Mouse (Mus musculus): ENCODE data around the gene Xxylt1.
A peak's percentile ranks its signal among the peaks of the same experiment; 100 is the strongest.

Xxylt1 gene

GRCm38 (mm10) chr16:30964891-30965290 is 116.3 kb downstream of the Xxylt1 start:
- ATAC-seq (ENCODE audit: insufficient number of reproducible peaks, low FRiP score, low TSS enrichment) = no peak

GRCm38 (mm10) chr16:30964411-30964810 is 116.8 kb downstream of the Xxylt1 start:
- no peak for ATAC-seq (ENCODE audit: insufficient number of reproducible peaks, low FRiP score, low TSS enrichment)

- ATAC-seq (ENCODE audit: insufficient number of reproducible peaks, low FRiP score, low TSS enrichment) = peak; percentile 21; the same call in 1 of the 2 replicates
These were observed 118.7 kb downstream of the Xxylt1 start for GRCm38 (mm10) chr16:30962515-30962914.

DNA sequence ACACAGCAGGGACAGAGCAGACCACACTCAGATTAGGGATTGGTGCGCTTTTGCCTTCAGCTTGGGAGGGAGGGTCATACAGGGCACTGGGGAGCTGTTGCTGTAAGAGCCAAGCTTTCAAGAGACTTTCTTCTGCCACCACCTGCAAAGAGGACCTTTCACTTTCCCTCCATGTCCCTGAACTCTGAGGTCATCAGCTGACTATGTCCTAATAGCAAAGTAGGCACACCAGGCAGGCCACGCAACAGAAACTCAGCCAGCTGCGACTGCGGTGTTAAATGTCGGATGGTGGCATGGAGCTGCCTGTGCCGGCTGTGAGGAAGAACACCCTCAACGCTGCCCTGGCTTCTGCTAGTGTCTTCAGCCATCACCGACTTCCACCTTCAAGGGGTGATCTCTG is 120.1 kb downstream of the Xxylt1 start:
- no peak for ATAC-seq (ENCODE audit: insufficient number of reproducible peaks, low FRiP score, low TSS enrichment)

GRCm38 (mm10) chr16:30960266-30960665 is 121.0 kb downstream of the Xxylt1 start:
- no peak for ATAC-seq (ENCODE audit: insufficient number of reproducible peaks, low FRiP score, low TSS enrichment)

- ATAC-seq (ENCODE audit: insufficient number of reproducible peaks, low FRiP score, low TSS enrichment) = no peak
These were observed 121.5 kb downstream of the Xxylt1 start for GRCm38 (mm10) chr16:30959692-30960091.

GRCm38 (mm10) chr16:30956141-30956540 is 125.1 kb downstream of the Xxylt1 start:
- ATAC-seq (ENCODE audit: insufficient number of reproducible peaks, low FRiP score, low TSS enrichment) = no peak

DNA sequence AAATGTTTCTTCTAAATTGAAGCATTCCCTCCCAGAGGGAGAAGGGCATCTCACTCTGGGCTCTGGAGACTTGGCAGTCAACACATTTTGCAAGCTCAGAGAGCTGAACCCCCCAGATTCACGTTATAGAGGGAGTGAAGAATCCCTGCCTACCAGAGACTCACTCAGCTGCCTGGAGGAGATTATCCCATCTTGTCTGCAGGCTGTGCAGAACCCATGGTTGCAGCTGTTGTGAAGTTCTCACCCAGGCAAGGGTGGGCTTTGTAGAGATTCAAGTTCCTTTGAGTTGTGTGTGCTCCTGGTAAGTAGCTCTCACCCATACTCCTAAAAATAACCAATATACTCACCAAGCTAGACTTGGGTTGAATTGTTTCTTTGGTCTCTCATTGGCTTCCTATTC is 132.6 kb downstream of the Xxylt1 start:
- ATAC-seq (ENCODE audit: insufficient number of reproducible peaks, low FRiP score, low TSS enrichment) = no peak

DNA sequence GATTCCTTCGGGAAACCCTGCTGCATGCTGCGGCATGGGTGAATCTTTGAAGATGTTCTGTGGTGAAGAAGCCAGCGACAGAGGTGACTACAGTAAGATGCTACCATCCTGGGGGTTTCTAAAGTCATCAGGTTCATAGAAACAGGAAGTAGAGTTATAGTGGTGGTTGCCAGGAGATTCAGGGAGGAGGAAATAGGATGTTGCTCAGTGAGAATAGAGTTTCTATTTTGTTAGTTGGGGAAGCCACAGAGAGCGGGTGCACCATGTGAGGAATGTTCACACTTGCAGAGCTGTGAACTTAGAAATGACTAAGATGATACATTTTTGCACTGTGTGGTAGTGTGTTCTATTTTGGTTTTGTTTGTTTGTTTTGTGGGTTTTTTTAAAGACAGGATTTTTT is 133.0 kb downstream of the Xxylt1 start:
- ATAC-seq (ENCODE audit: insufficient number of reproducible peaks, low FRiP score, low TSS enrichment) = no peak

DNA sequence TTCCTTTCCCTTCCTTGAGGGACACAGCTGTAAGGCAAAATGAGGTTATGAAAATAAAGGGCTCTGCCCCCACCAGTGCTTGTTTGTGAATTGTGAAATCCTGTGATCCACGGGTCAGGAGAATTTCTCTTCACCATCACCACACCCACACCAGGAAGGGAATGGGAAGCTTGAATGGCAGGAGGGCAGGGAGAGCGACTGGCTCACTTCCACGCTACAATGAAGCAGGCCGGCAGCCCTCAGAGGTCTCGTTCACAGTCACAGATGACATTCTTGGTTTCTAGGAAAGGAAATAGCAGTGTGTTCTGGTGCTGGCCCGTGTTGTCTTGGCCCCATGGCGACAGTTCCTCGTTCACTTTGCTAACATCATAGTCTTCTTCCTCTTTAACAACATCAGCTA is 136.3 kb downstream of the Xxylt1 start:
- no peak for ATAC-seq (ENCODE audit: insufficient number of reproducible peaks, low FRiP score, low TSS enrichment)

- ATAC-seq (ENCODE audit: insufficient number of reproducible peaks, low FRiP score, low TSS enrichment) = no peak
These were observed 137.3 kb downstream of the Xxylt1 start for GRCm38 (mm10) chr16:30943919-30944318.

GRCm38 (mm10) chr16:30940699-30941098 is 140.5 kb downstream of the Xxylt1 start:
- ATAC-seq (ENCODE audit: insufficient number of reproducible peaks, low FRiP score, low TSS enrichment) = no peak

GRCm38 (mm10) chr16:30939903-30940302 is 141.3 kb downstream of the Xxylt1 start:
- ATAC-seq (ENCODE audit: insufficient number of reproducible peaks, low FRiP score, low TSS enrichment) = no peak

DNA sequence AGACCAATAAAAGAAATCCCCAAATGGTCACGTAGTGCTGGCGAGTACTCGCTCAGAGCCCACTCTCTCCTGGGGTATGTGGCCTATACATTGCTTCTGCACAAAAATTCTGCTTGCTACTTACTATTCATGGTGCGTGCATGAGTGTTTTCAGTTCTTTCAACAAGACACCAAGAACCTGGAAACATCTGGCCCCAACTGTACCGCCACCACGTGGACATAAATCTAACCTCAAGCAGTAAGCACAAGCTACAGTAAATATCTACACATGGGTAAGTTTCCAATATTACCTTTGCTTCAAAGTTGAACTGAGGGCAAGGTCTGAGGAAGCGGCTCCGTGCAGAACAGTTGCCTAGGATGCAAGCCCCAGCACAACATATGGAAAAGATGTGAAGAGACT is 142.0 kb downstream of the Xxylt1 start:
- no peak for ATAC-seq (ENCODE audit: insufficient number of reproducible peaks, low FRiP score, low TSS enrichment)

- no peak for ATAC-seq (ENCODE audit: insufficient number of reproducible peaks, low FRiP score, low TSS enrichment)
These were observed 142.6 kb downstream of the Xxylt1 start for GRCm38 (mm10) chr16:30938664-30939063.

- ATAC-seq (ENCODE audit: insufficient number of reproducible peaks, low FRiP score, low TSS enrichment) = no peak
These were observed 143.6 kb downstream of the Xxylt1 start for GRCm38 (mm10) chr16:30937665-30938064.

- ATAC-seq (ENCODE audit: insufficient number of reproducible peaks, low FRiP score, low TSS enrichment) = no peak
These were observed 144.8 kb downstream of the Xxylt1 start for GRCm38 (mm10) chr16:30936471-30936870.

DNA sequence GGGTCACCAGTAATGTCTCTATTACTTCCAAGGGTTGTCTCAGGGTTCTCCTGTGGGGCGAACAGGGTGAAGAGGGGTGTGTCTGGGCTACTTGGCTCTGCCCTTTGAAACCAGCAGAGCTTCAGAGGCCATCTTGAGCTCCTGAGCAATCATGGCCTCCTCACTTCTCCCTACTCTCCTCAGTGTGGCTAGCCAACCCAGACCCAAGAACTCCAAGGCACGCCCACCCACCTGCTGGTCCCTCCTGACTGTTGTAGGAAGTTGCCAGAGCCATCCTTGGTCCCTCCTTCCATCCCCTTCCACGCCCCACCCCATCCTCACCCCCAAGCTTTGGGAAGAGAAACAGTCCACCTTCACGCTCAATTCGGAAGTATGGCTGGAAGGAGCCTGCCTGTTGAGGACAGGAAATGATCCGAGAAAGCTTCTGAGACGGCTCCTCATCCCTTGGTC is 145.2 kb downstream of the Xxylt1 start:
- ATAC-seq (ENCODE audit: insufficient number of reproducible peaks, low FRiP score, low TSS enrichment) = no peak

GRCm38 (mm10) chr16:30934967-30935690 is 146.1 kb downstream of the Xxylt1 start:
- no peak; the same call in 1 of the 2 replicates for ATAC-seq (ENCODE audit: insufficient number of reproducible peaks, low FRiP score, low TSS enrichment)

DNA sequence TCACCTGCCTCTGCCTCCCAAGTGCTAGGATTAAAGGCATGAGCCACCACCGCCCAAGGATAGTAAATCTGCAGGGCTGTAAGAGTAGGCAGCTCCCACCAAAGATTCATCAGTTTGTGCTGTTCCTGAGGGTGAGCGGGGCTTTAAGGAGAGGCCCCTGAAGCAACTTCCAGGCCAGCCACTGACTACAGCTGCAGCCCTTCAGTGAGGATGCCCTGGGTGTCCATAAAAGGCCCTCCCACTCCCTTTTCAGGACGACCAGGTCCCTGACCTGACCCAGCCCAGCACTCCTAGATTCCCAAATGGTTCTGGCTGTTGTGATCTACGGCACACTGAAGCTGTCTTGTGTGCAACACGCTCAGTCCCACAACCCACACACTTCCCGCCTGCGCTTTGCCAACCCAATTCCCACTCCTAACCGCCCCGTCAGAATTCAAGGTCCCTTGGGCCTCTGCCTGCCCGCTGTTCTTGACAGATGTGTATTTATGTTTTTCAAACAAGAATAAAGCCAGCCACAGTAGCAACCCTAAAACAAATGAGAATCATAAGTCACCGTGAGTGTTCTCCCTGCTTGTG is 146.9 kb downstream of the Xxylt1 start:
- ATAC-seq (ENCODE audit: insufficient number of reproducible peaks, low FRiP score, low TSS enrichment) = no peak

- ATAC-seq (ENCODE audit: insufficient number of reproducible peaks, low FRiP score, low TSS enrichment) = no peak
These were observed 147.9 kb downstream of the Xxylt1 start for GRCm38 (mm10) chr16:30933366-30933765.

DNA sequence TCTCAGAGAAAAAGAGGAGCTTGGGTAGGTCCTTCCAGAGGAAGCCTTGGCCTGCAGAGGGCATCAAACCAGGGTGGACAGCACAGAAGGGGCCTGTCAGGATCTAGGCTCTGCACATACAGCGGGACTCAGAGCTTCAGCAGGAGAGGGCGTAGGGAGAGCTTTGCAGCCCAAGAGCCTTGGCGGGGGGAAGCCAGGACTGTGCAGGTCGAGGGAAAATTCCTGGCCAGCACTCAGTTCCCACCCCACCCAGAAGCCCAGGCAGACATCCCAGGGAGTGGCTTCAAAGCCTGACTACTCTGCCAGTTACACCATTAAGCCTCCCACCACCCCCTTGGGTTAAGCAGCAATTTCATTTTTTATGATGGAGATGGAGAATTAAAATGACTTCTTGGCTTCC is 148.4 kb downstream of the Xxylt1 start:
- no peak for ATAC-seq (ENCODE audit: insufficient number of reproducible peaks, low FRiP score, low TSS enrichment)

All from cerebellum, adult (tissue).